Mouse (Mus musculus) hindbrain, embryonic 16.5 days (tissue): ENCODE results near the gene Rab2b. TPM values are rescaled to one million over a fixed set of nuclear protein-coding genes. Genes with fewer than 3 reads are reported as not detected.
"Not testable (repeated sequence)": the region's sequence is repeated elsewhere in the genome, so short reads cannot be mapped to it uniquely, and the experiment has no call there.

Experiments used
- ATAC-seq: fragments of 200-750 bp; cut with Nextera tagmentation; 2 replicates; pipeline ENCODE4 v1.8.0; 2017; ENCODE audit warnings: moderate TSS enrichment, moderate library complexity
- H3K27ac ChIP-seq: fragments of 300-500 bp; sonication (generic); 2 replicates; pipeline ENCODE4 v1.5.1; 2014; ENCODE audit warnings: low read depth, mild to moderate bottlenecking, control low read depth, low read length, moderate library complexity
- H3K27me3 ChIP-seq: fragments of 300-500 bp; sonication (generic); replicated peaks from 2 replicates; pipeline ENCODE4 v1.6.1; 2014; ENCODE audit warnings: low read length; ENCODE audit not compliant: control insufficient read depth, insufficient read depth
- H3K36me3 ChIP-seq: fragments of 300-500 bp; sonication (generic); 2 replicates; pipeline ENCODE4 v1.6.1; 2014; ENCODE audit warnings: mild to moderate bottlenecking, low read length, moderate library complexity, mixed read lengths; ENCODE audit not compliant: control insufficient read depth, insufficient read depth
- H3K4me1 ChIP-seq: fragments of 300-500 bp; sonication (generic); 2 replicates; pipeline ENCODE4 v1.6.1; 2014; ENCODE audit warnings: low read depth, low read length; ENCODE audit not compliant: control insufficient read depth, insufficient read depth
- H3K4me2 ChIP-seq: fragments of 300-500 bp; sonication (generic); 2 replicates; pipeline ENCODE4 v1.6.1; 2014; ENCODE audit warnings: mild to moderate bottlenecking, low read length, control low read depth, moderate library complexity
- H3K4me3 ChIP-seq: fragments of 300-500 bp; sonication (generic); 2 replicates; pipeline ENCODE4 v1.5.1; 2014; ENCODE audit warnings: mild to moderate bottlenecking, low read length, control low read depth, moderate library complexity
- H3K9ac ChIP-seq: fragments of 300-500 bp; sonication (generic); 2 replicates; pipeline ENCODE4 v1.6.1; 2014; ENCODE audit warnings: low read depth, mild to moderate bottlenecking, control low read depth, low read length, moderate library complexity
- H3K9me3 ChIP-seq: fragments of 300-500 bp; sonication (generic); 2 replicates; pipeline ENCODE4 v1.6.1; 2014; ENCODE audit warnings: mild to moderate bottlenecking, low read length, moderate library complexity; ENCODE audit not compliant: control insufficient read depth
- WGBS: fragments of 180-500 bp; shearing (Covaris S2); extraction: QIAGEN DNeasy Blood & Tissue Kit; methylation state at CpG from one replicate; pipeline ENCODE4 v1.1.7; 2014; 5-methylcytosine and 5-hydroxymethylcytosine counted together
- polyA plus RNA-seq: library from polyadenylated mRNA; unstranded; fragments of >200 nt; fragmentation: Nextera tagmentation; extraction: Ambion mirVana; gene quantifications from 2 replicates; pipeline ENCODE4 v1.2.1, GENCODE M21; 2015

Rab2b gene
- polyA plus RNA-seq, 1 experiment from 2014 or later, result 55.5 TPM

DNA sequence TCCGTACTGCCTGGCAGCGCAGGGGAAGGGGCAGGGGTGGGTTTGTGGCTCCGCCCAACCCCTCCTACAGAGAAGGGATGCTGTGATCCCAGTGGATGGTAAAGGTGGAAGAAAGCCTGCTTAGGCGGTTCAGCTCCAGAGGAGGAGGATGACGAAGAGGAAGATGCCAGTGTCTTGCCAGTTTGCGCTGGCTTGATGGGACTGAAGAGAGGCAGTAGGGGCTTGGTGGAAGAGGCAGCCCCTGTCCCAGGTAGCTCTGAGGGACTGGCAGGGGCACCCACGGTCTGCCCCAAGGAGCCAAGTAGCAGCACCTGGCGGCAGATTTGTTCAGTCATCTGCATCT lies 35.4 kb upstream of the Rab2b start:
- Histone ChIP-seq H3K27ac (no peak overlapping the region), H3K4me2 (peak overlapping the region; percentile 93), H3K36me3 (peaks cover 21% of the 10 kb centered on the region), H3K9me3 (no peaks in the 10 kb centered on the region), H3K27me3 (no peaks in the 10 kb centered on the region), H3K4me3 (peak overlapping the region; percentile 61), H3K4me1 (peaks cover 45% of the 10 kb centered on the region), H3K9ac (peak overlapping the region; percentile 87; the same call in 1 of the 2 replicates)
- ATAC-seq, result no peak
- 35% methylated on average over 8 of the region's 8 CpGs for WGBS

DNA sequence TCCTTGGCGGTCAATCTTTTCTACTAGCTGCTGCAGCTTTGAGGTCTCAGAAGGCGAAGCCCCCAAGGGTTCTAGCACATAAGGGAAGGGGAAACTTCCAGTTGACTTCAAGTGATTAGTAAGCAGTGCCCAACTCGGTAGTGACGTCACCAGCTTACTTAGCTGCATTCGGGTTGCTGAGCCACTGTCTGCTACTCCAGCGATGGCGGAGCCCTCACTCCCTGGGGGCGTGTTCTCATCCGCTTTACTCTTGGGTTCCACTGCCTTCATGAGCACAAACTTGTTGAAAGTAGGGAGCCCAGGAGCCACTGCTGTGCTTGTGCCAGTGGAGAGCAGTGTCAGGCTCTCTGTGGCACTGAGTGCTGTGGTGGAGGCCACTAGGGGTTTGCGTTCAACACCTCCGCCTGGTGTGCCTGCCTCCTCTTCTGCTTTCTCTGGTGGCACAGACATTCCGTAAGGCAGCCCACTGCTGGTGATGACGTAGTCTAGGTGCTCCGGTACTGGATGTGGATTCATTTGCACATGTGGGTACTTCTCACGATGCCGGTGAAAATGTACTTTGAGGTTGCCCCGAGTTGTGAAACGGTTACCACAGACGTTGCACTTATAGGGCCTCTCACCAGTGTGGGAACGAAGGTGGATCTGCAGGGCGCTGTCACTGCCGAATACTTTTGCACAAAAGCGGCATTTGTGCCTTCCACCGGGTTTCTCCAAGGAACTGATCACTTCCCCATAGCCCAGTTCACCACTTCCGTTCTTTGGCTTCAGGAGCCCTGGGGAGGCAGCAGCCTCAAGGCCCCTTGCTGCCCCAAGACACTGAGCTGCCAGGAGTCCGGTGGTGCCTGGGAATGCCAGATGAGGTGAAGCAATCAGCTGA lies 34.8 kb upstream of the Rab2b start:
- Histone ChIP-seq H3K4me2 (peak overlapping the region; percentile 93), H3K4me1 (peaks cover 45% of the 10 kb centered on the region), H3K9me3 (no peaks in the 10 kb centered on the region), H3K36me3 (peaks cover 21% of the 10 kb centered on the region), H3K4me3 (peak overlapping the region; percentile 61), H3K27ac (no peak overlapping the region), H3K9ac (peak overlapping the region; percentile 87; the same call in 1 of the 2 replicates), H3K27me3 (no peaks in the 10 kb centered on the region)
- WGBS, result 80% methylated on average over 26 of the region's 26 CpGs
- no peak for ATAC-seq

DNA sequence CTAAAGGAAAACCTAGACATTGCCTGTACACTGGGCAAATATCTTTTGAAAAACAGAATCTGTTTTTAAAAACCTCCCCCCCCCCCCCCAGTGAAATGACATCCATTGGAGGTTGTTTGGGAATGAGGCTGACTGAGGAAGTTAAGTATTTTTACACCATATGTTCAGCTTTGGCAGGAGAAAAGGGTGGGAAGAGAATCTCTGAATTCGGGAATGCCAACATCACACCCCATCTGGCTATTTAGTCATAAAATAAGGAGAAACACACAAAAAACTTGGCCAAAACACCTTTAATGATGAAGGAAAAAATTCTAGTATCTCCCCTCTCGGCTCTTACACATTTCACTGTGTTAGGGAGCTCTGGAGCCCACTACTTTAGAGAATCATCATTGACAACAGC lies 31.6 kb upstream of the Rab2b start:
- Histone ChIP-seq H3K9me3 (no peaks in the 10 kb centered on the region), H3K4me3 (no peak overlapping the region), H3K4me1 (peaks cover 40% of the 10 kb centered on the region), H3K9ac (no peak overlapping the region), H3K27ac (no peak overlapping the region), H3K27me3 (no peaks in the 10 kb centered on the region), H3K4me2 (peak overlapping the region; percentile 6), H3K36me3 (peaks cover 23% of the 10 kb centered on the region)
- ATAC-seq, result no peak
- WGBS, result 89% methylated on average over 2 of the region's 2 CpGs

DNA sequence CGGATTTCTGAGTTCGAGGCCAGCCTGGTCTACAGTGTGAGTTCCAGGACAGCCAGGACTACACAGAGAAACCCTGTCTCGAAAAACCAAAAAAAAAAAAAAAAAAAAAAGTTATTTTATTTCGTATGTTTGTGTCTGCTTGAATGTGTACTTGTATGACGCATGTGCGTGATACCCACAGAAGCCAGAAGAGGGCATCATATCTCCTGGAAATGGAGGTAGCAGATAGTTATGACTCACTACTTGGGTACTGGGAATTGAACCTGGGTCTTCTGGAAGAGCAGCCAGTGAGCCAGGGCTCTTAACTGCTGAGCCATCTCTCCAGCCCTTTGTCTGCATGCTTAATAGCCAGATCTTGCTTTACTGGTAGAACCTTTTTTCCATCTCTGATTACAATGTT lies 31.0 kb upstream of the Rab2b start:
- H3K4me2 ChIP-seq, ATAC-seq, H3K27ac ChIP-seq, H3K4me3 ChIP-seq, H3K27me3 ChIP-seq, H3K9ac ChIP-seq, H3K9me3 ChIP-seq: not testable (repeated sequence)
- WGBS, result 95% methylated on average over 6 of the region's 6 CpGs
- Histone ChIP-seq H3K4me1 (peaks cover 40% of the 10 kb centered on the region), H3K36me3 (peaks cover 23% of the 10 kb centered on the region)

DNA sequence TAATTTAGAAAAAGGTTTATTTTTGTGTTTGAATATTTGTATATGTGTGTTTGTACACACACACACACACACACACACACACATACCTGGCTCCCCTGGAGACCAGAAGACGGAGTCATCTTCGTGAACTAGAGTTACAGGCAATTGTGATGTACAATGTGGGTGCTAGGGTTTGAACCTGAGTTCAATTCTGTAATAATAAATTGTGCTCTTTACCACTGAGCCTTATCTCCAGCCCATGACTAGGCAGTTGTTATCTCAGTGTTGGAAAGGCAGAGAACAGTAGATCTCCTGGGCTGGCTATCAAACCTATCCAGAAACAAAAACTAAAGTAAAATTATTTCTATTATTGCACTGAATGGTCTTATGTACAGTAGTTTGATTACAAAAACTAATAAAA lies 26.8 kb upstream of the Rab2b start:
- Histone ChIP-seq H3K9ac (no peak overlapping the region), H3K27me3 (no peaks in the 10 kb centered on the region), H3K9me3 (no peaks in the 10 kb centered on the region), H3K36me3 (peaks cover 2% of the 10 kb centered on the region; the same call in 1 of the 2 replicates), H3K4me3 (no peak overlapping the region), H3K4me2 (no peak overlapping the region; the same call in 1 of the 2 replicates), H3K4me1 (peaks cover 5% of the 10 kb centered on the region), H3K27ac (no peak overlapping the region)
- no peak for ATAC-seq
- WGBS, result 94% methylated on average over 2 of the region's 2 CpGs

DNA sequence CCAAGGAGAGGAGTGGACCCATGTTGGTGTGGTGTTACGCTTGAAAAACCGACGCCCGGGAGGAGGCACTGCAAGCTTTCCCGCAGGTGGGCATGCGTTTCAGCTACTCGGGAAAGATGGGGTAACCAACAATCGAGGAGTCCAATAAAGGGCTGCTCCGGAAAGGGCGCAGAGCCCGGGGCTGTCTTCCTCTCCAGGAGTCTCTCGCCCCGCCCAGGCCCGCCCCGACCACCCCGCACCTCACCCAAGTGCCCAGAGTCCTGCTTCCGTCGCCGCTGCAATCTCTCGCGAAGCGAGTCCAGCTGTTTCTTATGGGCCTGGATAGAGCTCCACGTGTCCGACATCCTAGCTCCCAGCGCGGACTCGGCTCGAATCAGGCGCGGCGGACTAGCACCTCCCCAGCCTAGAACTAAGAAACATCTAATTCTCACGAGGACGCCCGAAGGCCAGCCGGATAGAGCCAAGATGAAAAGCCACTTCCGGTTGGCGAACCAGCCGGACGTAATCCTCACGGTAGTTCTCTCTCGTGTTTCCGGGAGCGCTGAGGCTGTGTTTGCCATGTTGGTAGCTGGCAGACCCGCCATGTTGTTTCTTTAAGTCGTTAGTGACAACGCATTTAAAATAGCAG lies 25.4 kb upstream of the Rab2b start, which contains the start of gene Mettl3:
TSS of gene Mettl3 (minus strand) at position 485 of the 628 bp plus-strand sequence.
- peaks cover 5% of the 10 kb centered on the region for H3K36me3 ChIP-seq
- peak; percentile 96 for ATAC-seq
- peak within 1 kb of the TSS; percentile 77 for H3K4me2 ChIP-seq
- H3K4me1 ChIP-seq, result peaks cover 3% of the 10 kb centered on the region
- peak within 1 kb of the TSS; percentile 77 for H3K4me3 ChIP-seq
- no peaks in the 10 kb centered on the region for H3K9me3 ChIP-seq
- H3K27me3 ChIP-seq, result no peaks in the 10 kb centered on the region
- H3K9ac ChIP-seq, result peak within 1 kb of the TSS; percentile 81
- H3K27ac ChIP-seq, result peak within 1 kb of the TSS; percentile 86
- WGBS, result under 1% methylated on average over 46 of the region's 46 CpGs

DNA sequence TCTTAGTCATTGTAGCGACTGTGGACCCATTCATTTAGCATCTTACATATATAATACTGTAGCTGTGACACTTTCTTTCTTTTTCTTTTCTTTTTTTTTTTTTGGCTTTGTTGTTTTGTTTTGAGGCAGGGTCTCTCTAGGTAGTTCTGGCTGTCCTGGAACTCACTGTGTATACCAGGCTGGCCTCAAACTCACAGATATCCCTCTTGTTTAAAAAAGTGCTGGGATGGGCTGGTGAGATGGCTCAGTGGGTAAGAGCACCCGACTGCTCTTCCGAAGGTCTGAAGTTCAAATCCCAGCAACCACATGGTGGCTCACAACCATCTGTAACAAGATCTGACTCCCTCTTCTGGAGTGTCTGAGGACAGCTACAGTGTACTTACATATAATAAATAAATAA lies 24.2 kb upstream of the Rab2b start:
- WGBS, result 86% methylated on average over 3 of the region's 3 CpGs
- H3K4me1 ChIP-seq, H3K4me3 ChIP-seq, H3K4me2 ChIP-seq, ATAC-seq, H3K9me3 ChIP-seq, H3K27me3 ChIP-seq, H3K27ac ChIP-seq, H3K9ac ChIP-seq: not testable (repeated sequence)
- H3K36me3 ChIP-seq, result peaks cover 10% of the 10 kb centered on the region

DNA sequence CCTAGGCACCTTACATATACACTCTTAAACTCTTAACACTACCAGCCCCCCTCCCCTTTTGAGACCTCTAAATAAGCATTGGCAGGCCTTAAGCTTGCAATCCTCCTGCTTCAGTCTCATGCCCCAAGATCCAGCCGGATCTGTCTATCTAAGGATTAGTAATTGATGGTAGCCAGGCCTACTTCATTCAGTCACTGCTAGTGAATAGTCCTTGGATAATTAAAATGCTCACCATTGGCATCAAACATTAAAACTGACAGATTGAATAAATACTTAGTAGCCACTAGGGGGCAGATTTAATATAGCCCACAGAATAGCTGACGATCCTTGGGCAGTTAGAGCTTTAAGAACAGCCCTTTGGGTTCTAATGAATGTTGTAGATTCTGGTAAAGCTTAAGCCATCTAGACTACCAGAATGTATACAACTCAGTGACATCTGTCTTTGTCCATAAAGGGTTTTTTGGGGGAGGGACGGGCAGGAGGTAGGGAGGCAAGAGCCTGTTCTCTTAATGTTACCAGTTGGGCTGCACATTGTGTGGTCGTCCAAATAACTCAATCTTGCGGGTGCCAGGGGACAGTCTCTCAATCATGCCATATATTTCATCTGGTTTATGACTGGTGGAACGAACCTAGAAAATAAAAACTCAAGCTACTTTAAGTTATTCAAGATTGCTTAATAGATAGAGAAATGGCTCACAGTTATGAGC lies 16.4 kb upstream of the Rab2b start:
- H3K4me1 ChIP-seq, result no peaks in the 10 kb centered on the region
- WGBS, result 61% methylated on average over 6 of the region's 6 CpGs

DNA sequence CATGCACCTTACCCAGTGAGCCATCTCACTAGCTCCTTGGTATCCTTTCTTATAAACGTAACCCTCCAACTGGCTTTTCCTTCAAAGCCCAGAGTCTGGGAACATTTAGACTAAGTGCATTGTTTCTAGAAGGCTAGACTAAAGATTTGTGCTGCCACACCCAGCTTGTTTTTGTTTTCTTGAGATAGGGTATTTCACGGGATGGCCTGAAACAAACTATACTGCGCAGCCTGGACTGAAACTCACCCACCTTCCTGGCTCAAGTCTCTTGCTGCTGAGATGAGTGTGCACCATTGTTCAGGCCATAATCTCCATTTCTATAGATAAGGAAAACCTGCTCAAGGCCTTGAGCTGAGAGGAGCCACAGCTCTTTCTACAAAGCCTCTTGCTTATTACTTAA lies 4.8 kb upstream of the Rab2b start:
- Histone ChIP-seq H3K27me3 (no peaks in the 10 kb centered on the region), H3K4me3 (no peak overlapping the region), H3K36me3 (peaks cover 24% of the 10 kb centered on the region), H3K27ac (no peak overlapping the region), H3K9me3 (no peaks in the 10 kb centered on the region), H3K4me2 (no peak overlapping the region), H3K4me1 (peaks cover 8% of the 10 kb centered on the region), H3K9ac (no peak overlapping the region)
- ATAC-seq, result no peak
- WGBS, result 92% methylated on average over 3 of the region's 3 CpGs

More for the DNA sequence above, 16.4 kb upstream of the Rab2b start:
- peaks cover 36% of the 10 kb centered on the region for H3K36me3 ChIP-seq
- no peak overlapping the region for H3K4me3 ChIP-seq
- no peak overlapping the region for H3K9ac ChIP-seq
- H3K9me3 ChIP-seq, result no peaks in the 10 kb centered on the region
- H3K4me2 ChIP-seq, result no peak overlapping the region
- H3K27ac ChIP-seq, result no peak overlapping the region
- peak; percentile 57 for ATAC-seq
- H3K27me3 ChIP-seq, result no peaks in the 10 kb centered on the region
